Mouse (Mus musculus): ENCODE measurements around the gene Mfsd11.
"Not testable (repeated sequence)": the region's sequence is repeated elsewhere in the genome, so short reads cannot be mapped to it uniquely, and the experiment has no call there.

The Mfsd11 gene

DNA sequence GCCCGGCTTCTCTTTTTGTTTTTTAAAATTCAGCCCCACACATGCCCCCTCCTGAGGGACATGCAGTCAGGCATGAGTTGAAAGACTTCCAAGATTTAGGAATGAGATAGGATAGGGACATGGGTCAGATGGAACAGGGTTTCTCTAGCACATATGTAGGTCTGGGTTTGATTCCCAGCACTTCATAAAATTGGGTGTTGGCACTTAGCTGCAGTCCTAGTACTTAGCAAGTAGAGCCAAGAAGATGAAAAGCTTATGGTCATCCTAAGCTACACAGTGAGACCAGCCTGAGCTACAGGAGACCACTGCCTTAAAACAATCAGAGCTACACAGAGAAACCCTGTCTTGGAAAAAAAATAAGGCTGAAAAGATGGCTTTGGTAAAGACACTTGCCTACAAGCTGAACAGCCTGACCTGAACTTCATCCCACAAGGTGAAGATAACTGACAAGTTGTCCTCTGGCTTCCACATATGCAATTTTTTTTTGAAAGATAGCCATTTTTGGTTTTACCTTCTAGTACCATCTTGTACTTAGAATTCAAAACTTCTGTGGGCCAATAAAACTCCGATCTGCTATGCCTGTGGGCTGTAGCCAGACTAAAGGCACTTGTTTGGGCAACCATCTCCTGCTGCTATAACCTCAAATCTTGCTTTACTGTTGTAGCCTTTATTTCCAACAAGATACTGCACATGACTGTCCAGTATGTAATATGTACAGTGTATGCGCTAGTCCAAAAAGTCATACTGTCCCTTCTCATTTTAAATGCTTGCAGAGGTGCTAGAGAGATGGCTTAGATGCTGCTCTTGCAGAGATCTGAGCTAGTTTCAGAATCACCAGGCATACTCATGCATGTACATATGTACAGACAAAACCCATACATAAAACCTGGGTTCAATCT is 4.8 kb upstream of the Mfsd11 start:
- DNase-seq (ENCODE audit: low spot score in 2 of 2) = no peak

DNA sequence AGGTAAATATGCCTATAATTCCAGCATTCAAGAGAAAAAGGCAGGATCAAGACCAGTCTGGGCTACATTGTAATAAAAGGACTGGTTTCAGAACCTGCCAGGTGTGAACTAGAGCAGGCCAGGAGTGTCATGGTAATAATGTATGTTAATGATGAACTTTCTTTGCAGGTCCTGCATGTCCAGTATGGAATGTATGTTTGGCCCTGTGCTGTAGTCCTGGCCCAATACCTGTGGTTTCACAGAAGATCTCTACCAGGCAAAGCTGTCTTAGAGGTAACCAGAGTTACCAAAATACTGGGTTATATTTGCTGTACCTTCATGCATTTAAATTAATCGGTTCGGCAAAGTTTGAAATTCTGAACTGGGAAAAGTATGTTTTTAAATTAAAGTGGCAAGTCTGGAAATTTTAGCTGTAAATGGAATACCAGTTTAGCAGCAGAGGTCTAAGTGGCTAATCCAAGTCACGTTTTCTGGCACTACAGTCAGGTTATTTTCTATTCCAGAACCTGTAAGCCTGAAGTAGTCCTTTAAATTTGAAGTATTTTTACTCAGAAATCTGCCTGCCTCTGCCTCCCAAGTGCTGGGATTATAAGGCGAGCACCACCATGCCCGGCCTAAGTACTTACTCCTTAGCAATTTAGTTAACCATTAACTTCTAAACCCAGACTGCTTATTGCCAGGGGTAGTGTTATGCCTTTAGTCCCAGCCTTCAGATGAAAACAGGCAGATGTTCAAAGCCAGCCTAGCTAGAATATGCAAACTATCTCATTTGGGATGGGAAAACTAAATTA is 4.0 kb upstream of the Mfsd11 start:
- DNase-seq (ENCODE audit: low spot score in 2 of 2) = no peak

- not testable (repeated sequence) for DNase-seq (ENCODE audit: low spot score in 2 of 2)
Measured at GRCm38 (mm10) chr11:116848877-116849178, 3.4 kb upstream of the Mfsd11 start.

GRCm38 (mm10) chr11:116849587-116849986 is 2.7 kb upstream of the Mfsd11 start:
- DNase-seq (ENCODE audit: low spot score in 2 of 2) = no peak

- DNase-seq (ENCODE audit: low spot score in 2 of 2) = no peak
Measured at GRCm38 (mm10) chr11:116850085-116850484, 2.2 kb upstream of the Mfsd11 start.

GRCm38 (mm10) chr11:116850833-116851477 is 1.3 kb upstream of the Mfsd11 start:
- DNase-seq (ENCODE audit: low spot score in 2 of 2) = no peak

GRCm38 (mm10) chr11:116851576-116852290 is 507 bp upstream of the Mfsd11 start:
- no peak for DNase-seq (ENCODE audit: low spot score in 2 of 2)

- peak; percentile 97 to 98 for DNase-seq (ENCODE audit: low spot score in 2 of 2)
Measured at GRCm38 (mm10) chr11:116852891-116853511, 761 bp downstream of the Mfsd11 start, which contains the start of gene Srsf2. Srsf2 (minus strand) TSS chr11:116853094.

DNA sequence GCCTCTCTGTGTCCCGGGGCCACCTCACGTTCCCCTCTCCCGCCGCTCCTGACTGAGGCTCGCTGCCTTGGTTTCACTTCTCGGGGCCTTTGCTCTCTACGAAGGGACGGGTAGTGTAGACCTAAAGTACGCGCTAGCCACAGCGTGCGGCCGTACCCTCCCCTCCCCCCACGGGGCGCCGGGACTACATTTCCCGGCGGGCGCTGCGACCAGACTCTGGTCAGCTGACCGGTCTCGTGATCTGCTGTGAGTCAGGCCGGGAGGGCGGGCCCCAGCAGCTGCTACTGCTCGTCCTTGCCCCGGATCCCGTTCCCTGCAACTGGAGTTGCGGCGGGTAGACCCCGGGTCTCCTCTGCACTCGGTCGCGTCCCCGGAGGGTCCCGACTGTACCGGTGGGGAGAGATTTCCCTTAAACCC is 1.3 kb downstream of the Mfsd11 start:
- DNase-seq (ENCODE audit: low spot score in 2 of 2) = peak; percentile 95 to 97

- no peak for DNase-seq (ENCODE audit: low spot score in 2 of 2)
Measured at GRCm38 (mm10) chr11:116854279-116854678, 2.0 kb downstream of the Mfsd11 start.

DNA sequence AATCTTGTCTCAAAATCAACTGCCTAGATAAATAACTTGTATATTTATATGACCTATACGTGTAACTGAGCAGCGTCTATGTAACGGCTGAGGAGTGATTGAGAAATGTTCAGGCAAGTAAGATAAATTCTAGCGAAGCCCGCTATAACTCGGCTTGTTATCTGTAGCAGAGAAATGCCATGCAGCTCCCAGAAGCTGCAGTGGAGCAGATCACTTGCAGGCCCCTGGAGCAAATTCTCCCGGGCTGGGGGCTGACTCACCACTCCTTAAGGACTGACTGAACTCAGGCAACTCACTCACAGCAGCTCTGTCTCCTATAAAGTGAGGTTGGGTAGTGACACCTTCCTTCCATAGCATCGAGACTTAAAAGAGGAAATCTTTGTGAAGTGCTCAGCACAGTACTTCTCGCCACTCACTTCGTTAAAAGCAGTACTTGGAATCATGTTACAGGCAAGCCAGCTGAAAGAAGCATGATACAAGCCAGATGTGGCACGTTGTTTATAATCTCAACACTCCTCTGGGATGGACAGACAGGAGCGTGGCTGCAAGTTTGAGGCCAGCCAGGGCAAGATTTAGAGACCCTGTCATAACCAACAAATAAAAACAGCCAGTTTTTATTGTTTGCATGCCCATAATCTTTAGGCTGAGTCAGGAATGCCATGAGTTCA is 5.1 kb downstream of the Mfsd11 start:
- no peak for DNase-seq (ENCODE audit: low spot score in 2 of 2)

- DNase-seq (ENCODE audit: low spot score in 2 of 2) = no peak
Measured at GRCm38 (mm10) chr11:116864444-116864843, 12.2 kb downstream of the Mfsd11 start.

- DNase-seq (ENCODE audit: low spot score in 2 of 2) = no peak
Measured at GRCm38 (mm10) chr11:116865945-116866585, 13.8 kb downstream of the Mfsd11 start.

- no peak for DNase-seq (ENCODE audit: low spot score in 2 of 2)
Measured at GRCm38 (mm10) chr11:116868129-116868528, 15.9 kb downstream of the Mfsd11 start.

DNA sequence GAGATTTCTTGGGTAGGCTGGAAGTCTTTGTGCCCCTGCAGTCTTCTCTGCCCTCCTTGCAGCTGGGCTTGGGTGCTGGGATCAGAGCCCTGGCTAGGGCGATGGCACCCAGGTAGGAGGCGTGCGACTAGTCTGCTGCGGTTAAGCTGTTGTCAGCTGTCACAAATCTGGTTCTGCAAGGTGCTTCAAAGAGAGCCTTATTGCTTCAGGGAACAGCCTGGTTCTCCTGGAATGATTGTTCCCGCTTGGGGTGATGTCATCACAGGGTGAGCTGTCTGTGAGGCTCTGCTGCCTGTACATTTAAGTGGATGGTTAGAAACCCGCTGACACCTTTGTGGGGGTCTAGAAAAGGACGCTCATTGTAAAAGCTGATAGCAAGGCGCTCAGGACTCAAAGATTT is 17.0 kb downstream of the Mfsd11 start:
- DNase-seq (ENCODE audit: low spot score in 2 of 2) = no peak

- no peak for DNase-seq (ENCODE audit: low spot score in 2 of 2)
Measured at GRCm38 (mm10) chr11:116869641-116870040, 17.4 kb downstream of the Mfsd11 start.

- DNase-seq (ENCODE audit: low spot score in 2 of 2) = no peak
Measured at GRCm38 (mm10) chr11:116871538-116871937, 19.3 kb downstream of the Mfsd11 start.

- DNase-seq (ENCODE audit: low spot score in 2 of 2) = no peak
Measured at GRCm38 (mm10) chr11:116873987-116874386, 21.7 kb downstream of the Mfsd11 start.

- no peak for DNase-seq (ENCODE audit: low spot score in 2 of 2)
Measured at GRCm38 (mm10) chr11:116878454-116878853, 26.2 kb downstream of the Mfsd11 start.

DNA sequence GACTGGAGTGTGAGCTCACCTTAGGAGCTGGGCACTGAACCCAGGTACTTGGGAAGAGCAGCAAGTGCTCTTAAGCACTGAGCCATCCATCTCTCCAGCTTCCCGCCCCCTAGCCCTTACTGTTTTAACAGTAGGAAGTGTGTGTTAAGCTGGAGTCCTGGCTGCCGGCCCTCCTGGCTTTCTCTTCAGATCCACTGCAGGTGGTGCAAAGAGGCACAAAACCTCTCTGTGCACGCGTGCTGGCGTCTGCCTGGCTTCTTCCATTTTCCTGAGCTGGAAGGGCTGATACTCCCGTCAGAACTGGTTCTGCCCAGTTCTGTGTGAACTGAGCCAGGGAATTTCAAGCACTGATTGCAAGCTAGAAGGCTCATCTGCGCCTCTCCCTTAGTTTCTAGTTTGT is 28.6 kb downstream of the Mfsd11 start:
- peak in 1 of 2 experiments; percentile 25 for DNase-seq (ENCODE audit: low spot score in 2 of 2)

Data from cerebellum, postnatal 4 days (tissue).